Mouse (Mus musculus) spleen, adult 2 months (tissue): Measurements from ENCODE around the gene Btd.

Source experiments
- CTCF ChIP-seq: fragments of 200-500 bp; IDR thresholded peaks from 2 replicates; pipeline ENCODE4 v1.5.1; 2011; ENCODE audit warnings: mild to moderate bottlenecking, inconsistent platforms; ENCODE audit not compliant: insufficient read depth, insufficient read length, insufficient replicate concordance; ENCODE audit errors: extremely low read depth
- POLR2A ChIP-seq: fragments of 200-500 bp; IDR thresholded peaks from 2 replicates; pipeline ENCODE4 v1.6.1; 2011; ENCODE audit warnings: low read depth, low read length, inconsistent platforms

- TF ChIP-seq CTCF: no peak
- no peak for TF ChIP-seq POLR2A
These were observed 10.4 kb downstream of the Btd start for GRCm38 (mm10) chr14:31651206-31651605.
